Comparison of ENCODE assay signal across 18 mouse cellular contexts in the genomic region with DNA sequence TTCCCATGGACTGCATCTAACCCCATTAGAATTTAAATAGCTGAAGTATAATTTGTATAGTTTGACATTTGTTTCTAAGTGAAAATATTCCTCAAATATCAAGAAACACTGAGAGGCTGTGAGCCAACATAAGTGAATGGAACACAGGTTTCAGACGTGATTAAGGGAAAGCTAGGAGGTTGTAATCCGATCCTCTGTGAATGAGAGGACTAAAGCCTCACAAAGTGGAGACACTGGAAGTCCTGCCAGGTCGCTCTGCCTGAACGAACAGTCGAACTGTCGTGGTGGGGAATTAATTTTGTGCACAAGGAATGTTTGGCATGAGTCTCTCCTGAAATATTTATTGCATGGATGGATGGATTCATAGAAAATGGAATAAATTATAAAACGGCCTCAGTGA.
A peak's percentile ranks its signal among the peaks of the same experiment; 100 is the strongest.
DNase-seq lines count a peak whose midpoint lies in the region; ATAC-seq and TF ChIP-seq lines count a peak whose summit lies in the region.
"Had no signal": no experiment of that assay in that cellular context is flagged by ENCODE, and none has a peak within 500 bp of the region (broad histone marks: within the 10 kb centered on the region; RNA-seq: fewer than 3 reads in every experiment).

No protein-coding gene starts in this region.

- no peak overlapping the region for H3K4me3 ChIP-seq in forebrain, embryonic 10.5 days
- H3K4me3 ChIP-seq in forebrain, embryonic 12.5 days (replicated peaks): no peak overlapping the region
- H3K4me3 ChIP-seq in midbrain, embryonic 10.5 days: peak overlapping the region; percentile 28; the same call in 1 of the 2 replicates
- H3K4me3 ChIP-seq in midbrain, postnatal 0 days (ENCODE audit: low read depth, low read length): no peak overlapping the region
- H3K4me3 ChIP-seq: heart, embryonic 15.5 days; layer of hippocampus, adult 2 months; neural tube, embryonic 12.5 days had no signal

- H3K9ac ChIP-seq in forebrain, embryonic 12.5 days: no peak overlapping the region
- no peak overlapping the region for H3K9ac ChIP-seq in midbrain, postnatal 0 days (replicated peaks; ENCODE audit: low read length, poor library complexity, severe bottlenecking)
- H3K9ac ChIP-seq: heart, embryonic 15.5 days; liver, embryonic 14.5 days; neural tube, embryonic 12.5 days had no signal

- no peak overlapping the region; the same call in 1 of the 2 replicates for H3K4me2 ChIP-seq in forebrain, embryonic 12.5 days
- H3K4me2 ChIP-seq in midbrain, postnatal 0 days (ENCODE audit: low read depth, low read length, poor library complexity, severe bottlenecking): no peak overlapping the region
- H3K4me2 ChIP-seq: heart, embryonic 15.5 days; neural tube, embryonic 12.5 days had no signal

- 0 out of 2 replicates have a peak overlapping the region, but pooled peaks have one; percentile 6 for H3K27ac ChIP-seq in forebrain, embryonic 10.5 days
- no peak overlapping the region for H3K27ac ChIP-seq in forebrain, embryonic 12.5 days
- no peak overlapping the region for H3K27ac ChIP-seq in midbrain, embryonic 10.5 days (replicated peaks)
- H3K27ac ChIP-seq in midbrain, postnatal 0 days (ENCODE audit: low read depth, low read length): no peak overlapping the region
- H3K27ac ChIP-seq: heart, embryonic 15.5 days; layer of hippocampus, adult 2 months; liver, embryonic 14.5 days; neural tube, embryonic 12.5 days had no signal

- WGBS in forebrain, embryonic 10.5 days: 15% methylated on average over 7 of the region's 7 CpGs
- WGBS in forebrain, embryonic 12.5 days: 11% methylated on average over 7 of the region's 7 CpGs
- 13% methylated on average over 7 of the region's 7 CpGs for WGBS in midbrain, embryonic 10.5 days
- 18% methylated on average over 7 of the region's 7 CpGs for WGBS in midbrain, postnatal 0 days

- no peaks in the 10 kb centered on the region for H3K9me3 ChIP-seq in forebrain, embryonic 10.5 days
- no peaks in the 10 kb centered on the region for H3K9me3 ChIP-seq in forebrain, embryonic 12.5 days
- no peaks in the 10 kb centered on the region for H3K9me3 ChIP-seq in midbrain, embryonic 10.5 days (replicated peaks)
- no peaks in the 10 kb centered on the region for H3K9me3 ChIP-seq in midbrain, postnatal 0 days (ENCODE audit: low read length)
- H3K9me3 ChIP-seq: heart, embryonic 15.5 days; neural tube, embryonic 12.5 days had no signal

- no peaks in the 10 kb centered on the region for H3K36me3 ChIP-seq in forebrain, embryonic 10.5 days (replicated peaks)
- H3K36me3 ChIP-seq in forebrain, embryonic 12.5 days (replicated peaks): no peaks in the 10 kb centered on the region
- H3K36me3 ChIP-seq in midbrain, embryonic 10.5 days: no peaks in the 10 kb centered on the region
- H3K36me3 ChIP-seq in midbrain, postnatal 0 days (ENCODE audit: insufficient read depth, low read length): no peaks in the 10 kb centered on the region
- H3K36me3 ChIP-seq: heart, embryonic 15.5 days; neural tube, embryonic 12.5 days had no signal

- DNase-seq in forebrain, embryonic 10.5 days (ENCODE audit: extremely low spot score, low spot score): no peak
- DNase-seq in midbrain, embryonic 10.5 days (ENCODE audit: low spot score): no peak
- DNase-seq in midbrain, postnatal 0 days (ENCODE audit: low spot score): no peak
- peak; percentile 12 for DNase-seq in kidney, postnatal 14 days
- no peak for DNase-seq in right cerebral cortex, adult 18-20 months
- no peak for DNase-seq in adrenal gland, postnatal 14 days
- no peak for DNase-seq in layer of hippocampus, postnatal 14 days (ENCODE audit: low spot score in 2 of 2)
- DNase-seq: adrenal gland, adult 2 months; cerebellum, postnatal 14 days; heart, adult 11 months; lung, postnatal 14 days; spleen, adult 18-20 months; thymus, postnatal 4 days had no signal

- no peak for ATAC-seq in forebrain, embryonic 12.5 days (ENCODE audit: low FRiP score)
- no peak for ATAC-seq in midbrain, postnatal 0 days (ENCODE audit: low FRiP score)

- H3K4me1 ChIP-seq in forebrain, embryonic 10.5 days: peaks cover 37% of the 10 kb centered on the region
- peaks cover 25% of the 10 kb centered on the region for H3K4me1 ChIP-seq in forebrain, embryonic 12.5 days
- H3K4me1 ChIP-seq in midbrain, embryonic 10.5 days: peaks cover 43% of the 10 kb centered on the region
- no peaks in the 10 kb centered on the region for H3K4me1 ChIP-seq in midbrain, postnatal 0 days (ENCODE audit: insufficient read depth, low read length)
- H3K4me1 ChIP-seq: heart, embryonic 15.5 days; neural tube, embryonic 12.5 days had no signal

- TF ChIP-seq CTCF in midbrain, postnatal 0 days (IDR thresholded peaks at IDR 0.05): no peak

- H3K27me3 ChIP-seq in forebrain, embryonic 10.5 days (ENCODE audit: poor library complexity, severe bottlenecking): no peaks in the 10 kb centered on the region
- no peaks in the 10 kb centered on the region for H3K27me3 ChIP-seq in forebrain, embryonic 12.5 days
- no peaks in the 10 kb centered on the region for H3K27me3 ChIP-seq in midbrain, embryonic 10.5 days (ENCODE audit: low read depth, poor library complexity, severe bottlenecking)
- no peaks in the 10 kb centered on the region for H3K27me3 ChIP-seq in midbrain, postnatal 0 days (ENCODE audit: insufficient read depth, low read length)
- H3K27me3 ChIP-seq: heart, embryonic 15.5 days; neural tube, embryonic 12.5 days had no signal
